8 mouse cellular contexts compared by ENCODE assay signal in the genomic region with DNA sequence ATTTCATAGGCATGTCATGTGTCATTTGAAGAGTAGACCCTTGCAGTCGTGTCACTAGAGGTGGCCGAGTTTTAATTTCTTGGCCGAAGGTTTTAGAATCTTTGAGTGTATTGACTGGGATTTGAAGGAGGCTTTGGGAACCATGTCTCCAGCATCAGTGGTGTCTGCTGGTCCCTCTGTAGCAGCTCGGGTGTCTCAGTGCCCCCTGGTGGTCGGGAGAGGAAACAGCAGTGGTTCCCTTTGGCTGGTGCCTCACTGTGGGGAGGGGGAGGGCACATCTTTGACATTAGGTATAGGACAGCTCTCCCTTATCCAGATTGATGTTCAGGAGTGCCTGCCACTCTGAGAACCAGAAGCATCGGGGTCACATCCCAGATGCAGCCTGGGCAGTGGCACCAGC. TPM values are rescaled to one million over a fixed set of nuclear protein-coding genes. Genes with fewer than 3 reads are reported as not detected.
A peak's percentile ranks its signal among the peaks of the same experiment; 100 is the strongest.
DNase-seq lines count a peak whose midpoint lies in the region; TF ChIP-seq lines count a peak whose summit lies in the region.

No protein-coding gene starts in this region.

- TF ChIP-seq CTCF in gastrocnemius, adult 2 months (IDR thresholded peaks at IDR 0.05) = peak; percentile 92
- TF ChIP-seq CTCF in embryonic fibroblast, embryonic 13.5 days (IDR thresholded peaks at IDR 0.05; ENCODE audit: borderline replicate concordance, insufficient read depth, low read length) = peak; percentile 74; the same call in 1 of the 2 replicates

- no peak for TF ChIP-seq POLR2A in embryonic fibroblast, embryonic 13.5 days (IDR thresholded peaks at IDR 0.05; ENCODE audit: low read depth, low read length)

- no peak overlapping the region for H3K4me3 ChIP-seq in gastrocnemius, adult 2 months
- H3K4me3 ChIP-seq in embryonic fibroblast, embryonic 13.5 days (ENCODE audit: insufficient read depth, low read length) = no peak overlapping the region

- no peak overlapping the region for H3K27ac ChIP-seq in gastrocnemius, adult 2 months
- H3K27ac ChIP-seq in embryonic fibroblast, embryonic 13.5 days (ENCODE audit: insufficient read depth, low read length) = no peak overlapping the region

- H3K4me1 ChIP-seq in embryonic fibroblast, embryonic 13.5 days (ENCODE audit: control insufficient read depth, insufficient read depth, low read length) = no peaks in the 10 kb centered on the region

- intact Hi-C loops in gastrocnemius, adult 2 months (cut with DNase I) = no loop called here
- intact Hi-C loops in gastrocnemius, postnatal 36 days (cut with DNase I) = no loop called here

- peak; percentile 67 for DNase-seq in gastrocnemius, adult 2 months
- no peak for DNase-seq in gastrocnemius, postnatal 36 days
- peak; percentile 57 for DNase-seq in A20 (ENCODE audit: low read depth, low spot score)
- peak; percentile 46 to 51 for DNase-seq in adrenal gland, adult 18-20 months (ENCODE audit: low spot score in 2 of 2)
- peak; percentile 25 for DNase-seq in layer of hippocampus, adult 9-11 months
- peak; percentile 63 for DNase-seq in lung, postnatal 14 days
- DNase-seq in spleen, postnatal 36 days (ENCODE audit: low spot score in 2 of 2) = peak; percentile 37 to 38

RNA-seq across cellular contexts. Expression of a gene that starts 17.7 kb away (rescaled TPM):
- total RNA-seq in gastrocnemius, adult 2 months (2021) = 10 to 100 TPM; 18.8 to 20.5 TPM
- 10 to 100 TPM; 18.4 to 20.8 TPM for total RNA-seq in gastrocnemius, postnatal 36 days (2021)
- total RNA-seq in adrenal gland, adult 18-20 months (2021) = 10 to 100 TPM; 25.7 to 26.1 TPM
- 16.2 and 16.8 TPM in 2 replicates for polyA plus RNA-seq in embryonic fibroblast, embryonic 13.5 days (2011; ENCODE audit: insufficient read length, low read depth, missing spikeins)

Comparison
In these comparisons a context has a peak if more than half of its experiments do, and no peak if none do; other contexts are left out.
1. DNase-seq: peak in gastrocnemius, adult 2 months (single experiment), A20 (single experiment), adrenal gland, adult 18-20 months (2 of 2), layer of hippocampus, adult 9-11 months (single experiment), lung, postnatal 14 days (single experiment) and spleen, postnatal 36 days (2 of 2); none in gastrocnemius, postnatal 36 days (0 of 2).